Mouse (Mus musculus) stomach, postnatal 0 days (tissue): ENCODE data around the gene Plpp2.

ENCODE experiments used
- CTCF ChIP-seq: IDR thresholded peaks from 2 replicates; pipeline ENCODE4 v1.5.1; 2016; ENCODE audit warnings: antibody characterized with exemption, low read depth, mild to moderate bottlenecking, moderate library complexity
- EP300 ChIP-seq: optimal IDR thresholded peaks from 2 replicates; pipeline ENCODE3; 2016; ENCODE audit warnings: antibody characterized with exemption

- no peak for TF ChIP-seq CTCF
- no peak for TF ChIP-seq EP300
Observed at GRCm38 (mm10) chr10:79577376-79577775, 43.8 kb upstream of the Plpp2 start.
